Mouse (Mus musculus): ENCODE measurements around the gene Rpl41. TPM values are rescaled to one million over a fixed set of nuclear protein-coding genes. Genes with fewer than 3 reads are reported as not detected.
A peak's percentile ranks its signal among the peaks of the same experiment; 100 is the strongest.

Gene Rpl41
- polyA plus RNA-seq, 1 experiment from 2014 or later, result 4,302 TPM

DNA sequence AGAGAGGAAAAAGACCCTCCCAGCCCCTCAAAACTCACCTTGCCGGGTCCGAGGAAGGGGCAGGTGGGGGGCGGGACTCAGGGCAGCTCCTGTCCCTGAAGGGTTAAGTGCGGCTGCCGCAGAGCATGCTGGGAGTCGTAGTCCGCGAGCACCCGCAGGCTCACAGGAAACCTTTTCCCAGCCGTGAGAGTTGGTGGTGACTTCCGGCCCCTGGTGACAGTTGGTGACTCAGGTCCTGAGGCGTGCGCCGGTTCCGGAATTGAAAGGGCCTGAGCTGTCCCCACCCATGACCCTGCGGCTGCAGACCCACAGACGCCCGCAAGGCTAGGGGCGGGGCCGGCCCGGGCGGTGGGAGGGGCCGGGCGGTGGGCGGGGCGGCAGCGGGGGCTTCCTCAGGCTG lies 50.5 kb downstream of the Rpl41 start, which contains the start of gene Myl6b:
TSS of gene Myl6b (minus strand) at position 96 of the 400 bp plus-strand sequence.
- peak; percentile 97 for DNase-seq (ENCODE audit: low spot score)

Small RNAs within 50 kb of the gene (microRNA-seq; reads per million reads assigned to microRNA genes)
- gene Gm47275 (ENCODE audit: borderline number of aligned reads) (not detected), gene Mir6916 (ENCODE audit: borderline number of aligned reads) (not detected), gene Mir6917 (ENCODE audit: borderline number of aligned reads) (not detected)

Other genes starting within 250 kb of the Rpl41 start
- 26.2 and 31.8 TPM in 2 replicates for gene Pan2, start 246.0 kb downstream of the Rpl41 start, polyA plus RNA-seq (2015; fragmentation: Nextera tagmentation; extraction: Ambion mirVana)
- 223 and 247 TPM in 2 replicates for gene Cnpy2, start 226.8 kb downstream of the Rpl41 start, polyA plus RNA-seq (2015; fragmentation: Nextera tagmentation; extraction: Ambion mirVana)
- 154 and 157 TPM in 2 replicates for gene Cs, start 211.6 kb downstream of the Rpl41 start, polyA plus RNA-seq (2015; fragmentation: Nextera tagmentation; extraction: Ambion mirVana)
- 17.1 and 21.8 TPM in 2 replicates for gene Coq10a, start 180.3 kb downstream of the Rpl41 start, polyA plus RNA-seq (2015; fragmentation: Nextera tagmentation; extraction: Ambion mirVana)
- 7.4 and 9.9 TPM in 2 replicates for gene Ankrd52, start 172.2 kb downstream of the Rpl41 start, polyA plus RNA-seq (2015; fragmentation: Nextera tagmentation; extraction: Ambion mirVana)
- 0.38 and 0.44 TPM in 2 replicates for gene Slc39a5, start 148.1 kb downstream of the Rpl41 start, polyA plus RNA-seq (2015; fragmentation: Nextera tagmentation; extraction: Ambion mirVana)
- gene Nabp2, start 137.8 kb downstream of the Rpl41 start, polyA plus RNA-seq (2015; fragmentation: Nextera tagmentation; extraction: Ambion mirVana), result 59.0 and 68.0 TPM in 2 replicates
- gene Rnf41, start 137.6 kb downstream of the Rpl41 start, polyA plus RNA-seq (2015; fragmentation: Nextera tagmentation; extraction: Ambion mirVana), result 30.0 and 31.7 TPM in 2 replicates
- gene Smarcc2, start 90.1 kb downstream of the Rpl41 start, polyA plus RNA-seq (2015; fragmentation: Nextera tagmentation; extraction: Ambion mirVana), result 37.2 and 41.7 TPM in 2 replicates
- 963 and 1,020 TPM in 2 replicates for gene Myl6, start 55.2 kb downstream of the Rpl41 start, polyA plus RNA-seq (2015; fragmentation: Nextera tagmentation; extraction: Ambion mirVana)
- 3.8 and 5.2 TPM in 2 replicates for gene Myl6b, start 50.6 kb downstream of the Rpl41 start, polyA plus RNA-seq (2015; fragmentation: Nextera tagmentation; extraction: Ambion mirVana)
- gene Esyt1, start 23.4 kb downstream of the Rpl41 start, polyA plus RNA-seq (2015; fragmentation: Nextera tagmentation; extraction: Ambion mirVana), result 43.2 and 44.6 TPM in 2 replicates
- gene Zc3h10, start 1.5 kb downstream of the Rpl41 start, polyA plus RNA-seq (2015; fragmentation: Nextera tagmentation; extraction: Ambion mirVana), result 17.8 and 18.8 TPM in 2 replicates
- 238 and 264 TPM in 2 replicates for gene Pa2g4, start 16.7 kb upstream of the Rpl41 start, polyA plus RNA-seq (2015; fragmentation: Nextera tagmentation; extraction: Ambion mirVana)
- 0.85 and 0.87 TPM in 2 replicates for gene Erbb3, start 40.3 kb upstream of the Rpl41 start, polyA plus RNA-seq (2015; fragmentation: Nextera tagmentation; extraction: Ambion mirVana)
- 1,143 and 1,215 TPM in 2 replicates for gene Rps26, start 77.4 kb upstream of the Rpl41 start, polyA plus RNA-seq (2015; fragmentation: Nextera tagmentation; extraction: Ambion mirVana)
- gene Ikzf4, start 96.7 kb upstream of the Rpl41 start, polyA plus RNA-seq (2015; fragmentation: Nextera tagmentation; extraction: Ambion mirVana), result 0.98 and 1.1 TPM in 2 replicates
- gene Suox, start 124.8 kb upstream of the Rpl41 start, polyA plus RNA-seq (2015; fragmentation: Nextera tagmentation; extraction: Ambion mirVana), result 13.4 and 16.9 TPM in 2 replicates
- gene Rab5b, start 147.0 kb upstream of the Rpl41 start, polyA plus RNA-seq (2015; fragmentation: Nextera tagmentation; extraction: Ambion mirVana), result 45.3 and 46.5 TPM in 2 replicates
- 1.1 and 1.3 TPM in 2 replicates for gene Pmel, start 154.9 kb upstream of the Rpl41 start, polyA plus RNA-seq (2015; fragmentation: Nextera tagmentation; extraction: Ambion mirVana)
- 115 and 117 TPM in 2 replicates for gene Cdk2, start 155.7 kb upstream of the Rpl41 start, polyA plus RNA-seq (2015; fragmentation: Nextera tagmentation; extraction: Ambion mirVana)
- gene Dgka, start 195.6 kb upstream of the Rpl41 start, polyA plus RNA-seq (2015; fragmentation: Nextera tagmentation; extraction: Ambion mirVana), result 135 and 136 TPM in 2 replicates
- 74.7 and 79.2 TPM in 2 replicates for gene Pym1, start 198.6 kb upstream of the Rpl41 start, polyA plus RNA-seq (2015; fragmentation: Nextera tagmentation; extraction: Ambion mirVana)
- 0.48 and 0.67 TPM in 2 replicates for gene Mmp19, start 241.6 kb upstream of the Rpl41 start, polyA plus RNA-seq (2015; fragmentation: Nextera tagmentation; extraction: Ambion mirVana)

All from thymus, postnatal 0 days (tissue).